Mouse (Mus musculus): ENCODE measurements at regions not wholly inside any gene's neighbourhood (a gene's known extent, or its start where the extent isn't known, plus 50 kb on each side); places are given as distances from the start of the nearest gene placed in this dataset.

DNA sequence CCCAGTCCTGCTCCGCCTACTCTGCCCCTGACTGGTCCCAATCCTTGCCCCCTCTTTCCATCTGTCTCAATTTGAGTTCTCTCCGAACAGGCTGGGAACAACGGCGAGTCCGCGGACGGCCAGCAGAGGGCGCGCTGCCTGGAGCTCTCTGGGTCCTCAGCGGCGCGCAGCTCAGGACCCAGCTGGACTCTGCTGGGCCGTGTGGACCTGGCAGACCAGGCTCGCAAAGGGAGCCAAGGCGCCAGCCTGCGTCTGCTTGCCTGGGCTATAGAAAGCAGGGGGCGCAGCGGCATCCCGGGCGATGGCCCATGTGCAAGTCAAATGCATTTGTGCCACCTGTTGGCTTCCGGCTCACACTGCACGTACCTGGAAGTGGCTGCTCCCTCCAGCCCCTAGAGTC is 100.0 kb upstream of the Irx4 start:
- no peak overlapping the region for H3K27ac ChIP-seq (ENCODE audit: insufficient read depth, low read depth)
- no peak overlapping the region for H3K4me2 ChIP-seq (ENCODE audit: insufficient read depth, low read depth, poor library complexity, severe bottlenecking)
- dilution Hi-C loops (cut with MboI; ENCODE audit: extremely low pct_ligation_motif_present, extremely low pct_unique_long_range_greater_than_20kb, low sequenced_read_pairs) (no loop called here), in situ Hi-C loops (cut with MboI; ENCODE audit: low pct_ligation_motif_present, low pct_unique_long_range_greater_than_20kb, low sequenced_read_pairs) (no loop called here)
- peak; percentile 53 for DNase-seq (ENCODE audit: extremely low read depth)
- no peaks in the 10 kb centered on the region for H3K79me2 ChIP-seq (replicated peaks; ENCODE audit: control insufficient read depth, extremely low read depth, insufficient read depth, poor library complexity, severe bottlenecking)
- no peaks in the 10 kb centered on the region for H3K9me3 ChIP-seq (replicated peaks; ENCODE audit: low read length)
- no peaks in the 10 kb centered on the region for H3K36me3 ChIP-seq (replicated peaks in 1 of 2; ENCODE audit: control insufficient read depth in 1 of 2, insufficient read depth in 1 of 2, low read length in 1 of 2)
- H3K4me1 ChIP-seq (ENCODE audit: control insufficient read depth in 1 of 2, insufficient read depth in 2 of 2) = no peaks in the 10 kb centered on the region; a peak in 1 of 4 replicates
- H3K27me3 ChIP-seq (replicated peaks) = peaks cover 25% of the 10 kb centered on the region
- H3K4me3 ChIP-seq (replicated peaks in 1 of 3; ENCODE audit: low read depth in 2 of 3, low read length in 2 of 3, poor library complexity in 1 of 3) = peak overlapping the region in 1 of 3 experiments; percentile 30
- no peak overlapping the region for H3K9ac ChIP-seq (ENCODE audit: insufficient read depth, low read depth)
- TF ChIP-seq ETS1 (conservative IDR thresholded peaks at IDR 0.05; ENCODE audit: low read depth, low read length) (no peak), SMC3 (IDR thresholded peaks at IDR 0.05; ENCODE audit: low read depth, low read length) (peak; percentile 23), RCOR1 (conservative IDR thresholded peaks at IDR 0.05; ENCODE audit: low read depth, low read length) (no peak), KAT2A (IDR thresholded peaks at IDR 0.05; ENCODE audit: insufficient replicate concordance, low read length) (no peak), IRF4 (IDR thresholded peaks at IDR 0.05; ENCODE audit: low read depth, low read length) (no peak), USF2 (conservative IDR thresholded peaks at IDR 0.05; ENCODE audit: low read depth, low read length) (no peak), MAFK (IDR thresholded peaks at IDR 0.05; ENCODE audit: insufficient replicate concordance, low read length) (no peak), MXI1 (IDR thresholded peaks at IDR 0.05; ENCODE audit: low read depth, low read length) (no peak), CTCF (conservative IDR thresholded peaks at IDR 0.05 in 1 of 2, IDR thresholded peaks at IDR 0.05 in 1 of 2; ENCODE audit: low read depth in 2 of 2, low read length in 2 of 2) (peak; percentile 40 to 60; a peak in 3 of 4 replicates), NELFE (IDR thresholded peaks at IDR 0.05; ENCODE audit: low read depth, low read length) (no peak), CHD1 (IDR thresholded peaks at IDR 0.05; ENCODE audit: low read depth, low read length) (no peak), GABPA (IDR thresholded peaks at IDR 0.05; ENCODE audit: insufficient replicate concordance, low read depth, low read length) (no peak), E2F4 (IDR thresholded peaks at IDR 0.05; ENCODE audit: insufficient replicate concordance, low read depth, low read length) (no peak), NRF1 (IDR thresholded peaks at IDR 0.05; ENCODE audit: low read depth, low read length) (no peak), RAD21 (IDR thresholded peaks at IDR 0.05; ENCODE audit: low read depth, low read length) (peak; percentile 15), USF1 (IDR thresholded peaks at IDR 0.05; ENCODE audit: low read depth, low read length) (no peak), MAZ (IDR thresholded peaks at IDR 0.05; ENCODE audit: low read depth, low read length) (no peak), JUND (conservative IDR thresholded peaks at IDR 0.05; ENCODE audit: low read depth, low read length) (no peak)

GRCm38 (mm10) chr13:73170301-73170700 is 90.0 kb upstream of the Irx4 start:
- Histone ChIP-seq H3K27ac (ENCODE audit: insufficient read depth, low read depth) (no peak overlapping the region), H3K79me2 (replicated peaks; ENCODE audit: control insufficient read depth, extremely low read depth, insufficient read depth, poor library complexity, severe bottlenecking) (no peaks in the 10 kb centered on the region), H3K9me3 (replicated peaks; ENCODE audit: low read length) (no peaks in the 10 kb centered on the region), H3K9ac (ENCODE audit: insufficient read depth, low read depth) (no peak overlapping the region), H3K36me3 (replicated peaks in 1 of 2; ENCODE audit: control insufficient read depth in 1 of 2, insufficient read depth in 1 of 2, low read length in 1 of 2) (no peaks in the 10 kb centered on the region), H3K4me2 (ENCODE audit: insufficient read depth, low read depth, poor library complexity, severe bottlenecking) (no peak overlapping the region), H3K4me1 (ENCODE audit: control insufficient read depth in 1 of 2, insufficient read depth in 2 of 2) (no peaks in the 10 kb centered on the region), H3K27me3 (replicated peaks) (peaks cover 17% of the 10 kb centered on the region), H3K4me3 (replicated peaks in 1 of 3; ENCODE audit: low read depth in 2 of 3, low read length in 2 of 3, poor library complexity in 1 of 3) (no peak overlapping the region)
- in situ Hi-C loops (cut with MboI; ENCODE audit: low pct_ligation_motif_present, low pct_unique_long_range_greater_than_20kb, low sequenced_read_pairs) = no loop called here
- dilution Hi-C loops (cut with MboI; ENCODE audit: extremely low pct_ligation_motif_present, extremely low pct_unique_long_range_greater_than_20kb, low sequenced_read_pairs) = no loop called here
- TF ChIP-seq USF1 (IDR thresholded peaks at IDR 0.05; ENCODE audit: low read depth, low read length) (no peak), MAX (IDR thresholded peaks at IDR 0.05; ENCODE audit: low read length) (no peak), ETS1 (conservative IDR thresholded peaks at IDR 0.05; ENCODE audit: low read depth, low read length) (no peak), ELF1 (IDR thresholded peaks at IDR 0.05; ENCODE audit: low read depth, low read length) (no peak), GABPA (IDR thresholded peaks at IDR 0.05; ENCODE audit: insufficient replicate concordance, low read depth, low read length) (no peak), ZMIZ1 (IDR thresholded peaks at IDR 0.05; ENCODE audit: low read depth, low read length) (no peak), POLR2AphosphoS2 (IDR thresholded peaks at IDR 0.05; ENCODE audit: low read depth, low read length) (no peak)
- no peak for DNase-seq (ENCODE audit: extremely low read depth)

Data from CH12.LX (cell line).